Mouse (Mus musculus): ENCODE data around the gene Egflam. TPM values are rescaled to one million over a fixed set of nuclear protein-coding genes. Genes with fewer than 3 reads are reported as not detected.

Gene Egflam
- polyA plus RNA-seq, 1 experiment from 2014 or later: 23.7 TPM

DNA sequence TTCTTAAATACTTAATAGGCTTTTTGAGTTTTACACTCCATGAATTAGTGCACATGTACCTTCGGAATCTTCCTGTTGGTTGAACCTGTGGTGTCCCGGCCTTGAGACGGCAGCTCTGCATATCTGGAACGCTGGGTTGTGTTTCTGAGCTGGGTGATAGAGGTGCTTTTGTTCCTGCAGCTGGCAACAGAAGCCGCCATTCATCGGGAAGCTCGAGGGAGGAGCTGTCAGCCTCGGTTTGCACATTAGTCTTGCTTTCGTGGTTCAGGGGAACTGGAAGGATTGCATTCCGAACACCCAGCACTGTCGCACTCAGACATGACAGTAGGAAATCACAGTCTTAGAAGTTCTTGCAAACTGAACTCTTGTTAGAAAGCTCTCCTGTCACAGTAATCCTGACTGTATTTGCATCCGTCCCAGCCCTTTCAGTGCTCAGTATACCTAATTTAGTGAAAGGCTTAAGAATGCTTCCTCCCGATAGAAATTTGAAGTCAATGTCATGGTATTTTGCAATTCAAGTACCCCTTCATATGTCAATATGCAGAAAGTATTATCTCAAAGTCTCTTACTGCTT lies 204.0 kb downstream of the Egflam start:
- no peak for DNase-seq (ENCODE audit: low spot score)
- H3K27me3 ChIP-seq (replicated peaks; ENCODE audit: control insufficient read depth, insufficient read depth, low read length): no peaks in the 10 kb centered on the region
- ATAC-seq (replicated peaks; ENCODE audit: low FRiP score, low TSS enrichment, low read depth): no peak
- H3K4me1 ChIP-seq (replicated peaks; ENCODE audit: control insufficient read depth, insufficient read depth, low read length): no peaks in the 10 kb centered on the region
- no peaks in the 10 kb centered on the region for H3K9me3 ChIP-seq (ENCODE audit: control insufficient read depth, low read length)
- no peak overlapping the region for H3K4me3 ChIP-seq (ENCODE audit: low read depth, low read length)
- H3K27ac ChIP-seq (ENCODE audit: low read depth): no peak overlapping the region
- peaks cover 25% of the 10 kb centered on the region for H3K36me3 ChIP-seq (ENCODE audit: control insufficient read depth, insufficient read depth, low read length)
- no peak overlapping the region for H3K9ac ChIP-seq (ENCODE audit: low read length)
- 43% methylated on average over 13 of the region's 13 CpGs for WGBS
- H3K4me2 ChIP-seq (ENCODE audit: low read length): no peak overlapping the region

DNA sequence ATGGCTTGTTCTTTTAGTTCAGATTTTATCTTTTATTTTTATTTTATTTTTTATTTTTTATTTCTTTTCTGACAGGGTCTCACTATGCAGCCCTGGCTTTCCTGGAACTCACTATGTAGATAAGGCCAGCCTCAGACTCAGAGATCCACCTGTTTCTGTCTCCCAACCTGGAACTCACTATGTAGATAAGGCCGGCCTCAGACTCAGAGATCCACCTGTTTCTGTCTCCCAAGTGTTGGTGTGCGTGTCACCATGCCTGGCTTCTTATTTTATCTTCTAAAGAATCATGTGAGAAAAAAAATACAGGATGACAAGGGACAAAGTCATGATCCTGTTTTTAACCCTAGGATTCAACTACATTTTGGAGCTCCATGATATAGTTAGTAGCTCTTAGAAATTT lies 205.6 kb downstream of the Egflam start:
- H3K9me3 ChIP-seq (ENCODE audit: control insufficient read depth, low read length): no peaks in the 10 kb centered on the region
- DNase-seq (ENCODE audit: low spot score) (no peak), ATAC-seq (replicated peaks; ENCODE audit: low FRiP score, low TSS enrichment, low read depth) (no peak)
- no peak overlapping the region for H3K27ac ChIP-seq (ENCODE audit: low read depth)
- H3K4me3 ChIP-seq (ENCODE audit: low read depth, low read length): no peak overlapping the region
- H3K36me3 ChIP-seq (ENCODE audit: control insufficient read depth, insufficient read depth, low read length): peaks cover 27% of the 10 kb centered on the region
- no peaks in the 10 kb centered on the region for H3K4me1 ChIP-seq (replicated peaks; ENCODE audit: control insufficient read depth, insufficient read depth, low read length)
- H3K4me2 ChIP-seq (ENCODE audit: low read length): no peak overlapping the region
- WGBS: 95% methylated on average over 2 of the region's 2 CpGs
- H3K27me3 ChIP-seq (replicated peaks; ENCODE audit: control insufficient read depth, insufficient read depth, low read length): no peaks in the 10 kb centered on the region
- H3K9ac ChIP-seq (ENCODE audit: low read length): no peak overlapping the region

DNA sequence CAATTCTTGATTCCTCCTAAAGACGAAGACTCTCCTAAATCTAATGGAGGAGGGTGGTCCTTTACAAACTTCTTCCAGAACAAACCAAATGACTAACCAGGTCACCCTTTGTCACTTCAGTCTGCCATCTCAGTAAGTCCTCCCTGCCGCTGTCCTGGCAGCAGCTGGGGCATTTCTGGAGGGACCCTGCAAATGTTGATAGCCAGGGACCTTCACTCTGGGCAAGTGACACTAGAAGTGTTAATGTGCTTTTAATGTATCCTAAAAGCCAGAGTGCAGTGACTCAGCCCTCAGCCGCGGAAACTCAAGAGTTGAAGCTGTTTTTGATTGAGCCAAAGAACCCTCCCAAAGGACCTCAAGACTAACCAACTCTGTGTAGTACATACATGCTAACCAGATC lies 207.1 kb downstream of the Egflam start:
- Histone ChIP-seq H3K27ac (ENCODE audit: low read depth) (no peak overlapping the region), H3K4me3 (ENCODE audit: low read depth, low read length) (no peak overlapping the region), H3K9ac (ENCODE audit: low read length) (no peak overlapping the region), H3K4me1 (replicated peaks; ENCODE audit: control insufficient read depth, insufficient read depth, low read length) (no peaks in the 10 kb centered on the region), H3K4me2 (ENCODE audit: low read length) (no peak overlapping the region), H3K36me3 (ENCODE audit: control insufficient read depth, insufficient read depth, low read length) (peaks cover 29% of the 10 kb centered on the region), H3K9me3 (ENCODE audit: control insufficient read depth, low read length) (no peaks in the 10 kb centered on the region), H3K27me3 (replicated peaks; ENCODE audit: control insufficient read depth, insufficient read depth, low read length) (no peaks in the 10 kb centered on the region)
- 81% methylated on average over 4 of the region's 4 CpGs for WGBS
- DNase-seq (ENCODE audit: low spot score): no peak
- ATAC-seq (replicated peaks; ENCODE audit: low FRiP score, low TSS enrichment, low read depth): no peak

GRCm38 (mm10) chr15:7189678-7190454 lies 208.3 kb downstream of the Egflam start:
- no peak for DNase-seq (ENCODE audit: low spot score)
- no peak overlapping the region for H3K9ac ChIP-seq (ENCODE audit: low read length)
- no peak overlapping the region for H3K4me2 ChIP-seq (ENCODE audit: low read length)
- H3K36me3 ChIP-seq (ENCODE audit: control insufficient read depth, insufficient read depth, low read length): peaks cover 41% of the 10 kb centered on the region
- no peaks in the 10 kb centered on the region for H3K27me3 ChIP-seq (replicated peaks; ENCODE audit: control insufficient read depth, insufficient read depth, low read length)
- no peak overlapping the region for H3K4me3 ChIP-seq (ENCODE audit: low read depth, low read length)
- no peak overlapping the region for H3K27ac ChIP-seq (ENCODE audit: low read depth)
- no peaks in the 10 kb centered on the region for H3K4me1 ChIP-seq (replicated peaks; ENCODE audit: control insufficient read depth, insufficient read depth, low read length)
- ATAC-seq (replicated peaks; ENCODE audit: low FRiP score, low TSS enrichment, low read depth): no peak
- 84% methylated on average over 22 of the region's 22 CpGs for WGBS
- H3K9me3 ChIP-seq (ENCODE audit: control insufficient read depth, low read length): no peaks in the 10 kb centered on the region

GRCm38 (mm10) chr15:7187682-7188081 lies 210.5 kb downstream of the Egflam start:
- DNase-seq (ENCODE audit: low spot score): no peak
- Histone ChIP-seq H3K36me3 (ENCODE audit: control insufficient read depth, insufficient read depth, low read length) (peaks cover 45% of the 10 kb centered on the region), H3K9me3 (ENCODE audit: control insufficient read depth, low read length) (no peaks in the 10 kb centered on the region), H3K9ac (ENCODE audit: low read length) (no peak overlapping the region), H3K27me3 (replicated peaks; ENCODE audit: control insufficient read depth, insufficient read depth, low read length) (no peaks in the 10 kb centered on the region), H3K4me3 (ENCODE audit: low read depth, low read length) (no peak overlapping the region), H3K27ac (ENCODE audit: low read depth) (no peak overlapping the region), H3K4me2 (ENCODE audit: low read length) (no peak overlapping the region), H3K4me1 (replicated peaks; ENCODE audit: control insufficient read depth, insufficient read depth, low read length) (no peaks in the 10 kb centered on the region)
- WGBS: 83% methylated on average over 6 of the region's 6 CpGs
- ATAC-seq (replicated peaks; ENCODE audit: low FRiP score, low TSS enrichment, low read depth): no peak

DNA sequence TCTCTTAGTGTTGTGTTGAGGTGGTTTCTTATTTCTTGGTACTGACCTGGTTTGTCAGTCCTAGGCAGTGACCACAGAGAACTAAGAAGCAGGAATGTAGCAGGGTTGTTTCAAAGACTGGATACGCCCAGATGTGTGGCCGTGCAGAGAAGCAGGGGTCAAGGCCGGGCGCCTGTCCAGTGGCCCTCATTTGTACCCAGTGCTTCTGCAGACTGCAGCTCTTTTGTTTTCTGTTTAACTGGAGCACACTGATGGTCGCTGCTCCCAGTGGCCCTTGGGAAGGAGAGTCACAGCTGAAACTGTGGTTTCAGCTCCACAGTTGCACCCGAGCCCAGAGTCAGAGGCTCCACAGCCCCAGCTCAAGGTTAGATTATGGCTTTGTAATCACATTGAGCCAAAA lies 217.6 kb downstream of the Egflam start:
- Histone ChIP-seq H3K4me3 (ENCODE audit: low read depth, low read length) (no peak overlapping the region), H3K36me3 (ENCODE audit: control insufficient read depth, insufficient read depth, low read length) (peaks cover 29% of the 10 kb centered on the region), H3K4me2 (ENCODE audit: low read length) (no peak overlapping the region), H3K9me3 (ENCODE audit: control insufficient read depth, low read length) (no peaks in the 10 kb centered on the region), H3K9ac (ENCODE audit: low read length) (no peak overlapping the region), H3K4me1 (replicated peaks; ENCODE audit: control insufficient read depth, insufficient read depth, low read length) (no peaks in the 10 kb centered on the region), H3K27ac (ENCODE audit: low read depth) (no peak overlapping the region), H3K27me3 (replicated peaks; ENCODE audit: control insufficient read depth, insufficient read depth, low read length) (no peaks in the 10 kb centered on the region)
- no peak for ATAC-seq (replicated peaks; ENCODE audit: low FRiP score, low TSS enrichment, low read depth)
- 69% methylated on average over 6 of the region's 6 CpGs for WGBS
- no peak for DNase-seq (ENCODE audit: low spot score)

DNA sequence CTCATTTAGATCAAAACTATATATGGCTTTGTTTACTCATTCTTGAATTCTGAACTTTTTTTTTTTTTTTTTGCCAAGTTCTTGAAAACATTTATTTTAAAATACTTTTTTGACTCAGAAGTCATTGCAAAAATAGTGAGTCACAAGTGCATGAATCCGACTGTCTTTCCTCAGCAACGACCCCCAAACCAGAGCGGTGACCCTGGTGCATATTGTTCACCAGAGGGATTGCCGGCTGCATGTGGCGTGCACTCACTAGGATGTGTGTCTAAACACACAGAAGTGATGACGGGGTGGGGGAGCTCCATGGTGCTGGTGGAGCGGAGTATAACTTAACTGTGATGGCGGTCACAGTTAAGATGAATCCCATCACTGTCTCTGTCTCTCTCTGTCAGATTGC lies 224.4 kb downstream of the Egflam start:
- H3K36me3 ChIP-seq (ENCODE audit: control insufficient read depth, insufficient read depth, low read length): peaks cover 5% of the 10 kb centered on the region
- no peaks in the 10 kb centered on the region for H3K9me3 ChIP-seq (ENCODE audit: control insufficient read depth, low read length)
- no peak overlapping the region for H3K9ac ChIP-seq (ENCODE audit: low read length)
- H3K27me3 ChIP-seq (replicated peaks; ENCODE audit: control insufficient read depth, insufficient read depth, low read length): no peaks in the 10 kb centered on the region
- H3K4me1 ChIP-seq (replicated peaks; ENCODE audit: control insufficient read depth, insufficient read depth, low read length): no peaks in the 10 kb centered on the region
- H3K27ac ChIP-seq (ENCODE audit: low read depth): no peak overlapping the region
- WGBS: 90% methylated on average over 8 of the region's 8 CpGs
- DNase-seq (ENCODE audit: low spot score): no peak
- H3K4me3 ChIP-seq (ENCODE audit: low read depth, low read length): no peak overlapping the region
- H3K4me2 ChIP-seq (ENCODE audit: low read length): no peak overlapping the region
- no peak for ATAC-seq (replicated peaks; ENCODE audit: low FRiP score, low TSS enrichment, low read depth)

- H3K27ac ChIP-seq (ENCODE audit: low read depth): no peak overlapping the region
- H3K27me3 ChIP-seq (replicated peaks; ENCODE audit: control insufficient read depth, insufficient read depth, low read length): no peaks in the 10 kb centered on the region
- H3K4me2 ChIP-seq (ENCODE audit: low read length): no peak overlapping the region
- peaks cover 3% of the 10 kb centered on the region; the same call in 1 of the 2 replicates for H3K36me3 ChIP-seq (ENCODE audit: control insufficient read depth, insufficient read depth, low read length)
- no peak for DNase-seq (ENCODE audit: low spot score)
- H3K4me1 ChIP-seq (replicated peaks; ENCODE audit: control insufficient read depth, insufficient read depth, low read length): no peaks in the 10 kb centered on the region
- no peak overlapping the region for H3K9ac ChIP-seq (ENCODE audit: low read length)
- 90% methylated on average over 7 of the region's 7 CpGs for WGBS
- H3K9me3 ChIP-seq (ENCODE audit: control insufficient read depth, low read length): no peaks in the 10 kb centered on the region
- no peak for ATAC-seq (replicated peaks; ENCODE audit: low FRiP score, low TSS enrichment, low read depth)
- H3K4me3 ChIP-seq (ENCODE audit: low read depth, low read length): no peak overlapping the region
These were observed 224.8 kb downstream of the Egflam start for GRCm38 (mm10) chr15:7173346-7173745.

- H3K27me3 ChIP-seq (replicated peaks; ENCODE audit: control insufficient read depth, insufficient read depth, low read length): no peaks in the 10 kb centered on the region
- peaks cover 5% of the 10 kb centered on the region for H3K36me3 ChIP-seq (ENCODE audit: control insufficient read depth, insufficient read depth, low read length)
- no peaks in the 10 kb centered on the region for H3K9me3 ChIP-seq (ENCODE audit: control insufficient read depth, low read length)
- 64% methylated on average over 2 of the region's 2 CpGs for WGBS
- H3K27ac ChIP-seq (ENCODE audit: low read depth): no peak overlapping the region
- H3K9ac ChIP-seq (ENCODE audit: low read length): no peak overlapping the region
- H3K4me1 ChIP-seq (replicated peaks; ENCODE audit: control insufficient read depth, insufficient read depth, low read length): no peaks in the 10 kb centered on the region
- ATAC-seq (replicated peaks; ENCODE audit: low FRiP score, low TSS enrichment, low read depth) (no peak), DNase-seq (ENCODE audit: low spot score) (no peak)
- no peak overlapping the region for H3K4me3 ChIP-seq (ENCODE audit: low read depth, low read length)
- H3K4me2 ChIP-seq (ENCODE audit: low read length): no peak overlapping the region
These were observed 225.3 kb downstream of the Egflam start for GRCm38 (mm10) chr15:7172875-7173274.
